Mouse (Mus musculus) bone marrow, adult 2 months (tissue): ENCODE results near the gene Tln2. TPM values are rescaled to one million over a fixed set of nuclear protein-coding genes. Genes with fewer than 3 reads are reported as not detected.

ENCODE experiments used
- H3K27ac ChIP-seq: fragments of 200-500 bp; 2 replicates; pipeline ENCODE4 v1.5.1; 2012; ENCODE audit warnings: low read depth, mild to moderate bottlenecking, control low read depth, inconsistent platforms, low read length; ENCODE audit not compliant: control insufficient read depth, poor library complexity, insufficient read depth
- H3K4me1 ChIP-seq: fragments of 200-500 bp; 2 replicates; pipeline ENCODE4 v1.6.1; 2011; ENCODE audit warnings: low read length; ENCODE audit not compliant: control insufficient read depth, insufficient read depth
- H3K4me3 ChIP-seq: fragments of 200-500 bp; replicated peaks from 2 replicates; pipeline ENCODE3; 2011; ENCODE audit warnings: mild to moderate bottlenecking, low read depth, low read length, control low read depth; ENCODE audit not compliant: control insufficient read depth
- CTCF ChIP-seq: fragments of 200-500 bp; IDR thresholded peaks from 2 replicates; pipeline ENCODE4 v1.5.1; 2011; ENCODE audit warnings: low read length, control low read depth; ENCODE audit not compliant: control insufficient read depth, insufficient read depth
- POLR2A ChIP-seq: fragments of 200-500 bp; IDR thresholded peaks from 2 replicates; pipeline ENCODE4 v1.6.1; 2011; ENCODE audit warnings: low read depth, mild to moderate bottlenecking, control low read depth, low read length, borderline replicate concordance; ENCODE audit not compliant: control insufficient read depth
- WGBS: fragments of 180-500 bp; shearing (Covaris S2); methylation state at CpG from one replicate; pipeline ENCODE4 v1.1.7; 2018; 5-methylcytosine and 5-hydroxymethylcytosine counted together
- polyA plus RNA-seq: library from polyadenylated mRNA; stranded (reverse); fragments of >200 nt; gene quantifications from 2 replicates; pipeline ENCODE4 v1.2.4, GENCODE M21; 2011; ENCODE audit warnings: low replicate concordance; ENCODE audit not compliant: missing spikeins, insufficient read depth, insufficient read length

The Tln2 gene
- polyA plus RNA-seq = 1.2 and 2.0 TPM in 2 replicates

- H3K4me1 ChIP-seq = no peaks in the 10 kb centered on the region
- 82% methylated on average over 4 of the region's 4 CpGs for WGBS
- H3K4me3 ChIP-seq = no peak within 1 kb of the TSS
- TF ChIP-seq CTCF = no peak
- TF ChIP-seq POLR2A = no peak
- no peak within 1 kb of the TSS for H3K27ac ChIP-seq
These were observed at the start of gene Tln2 for GRCm38 (mm10) chr9:67559603-67560002. TSS of gene Tln2 (minus strand) at chr9:67559703.

GRCm38 (mm10) chr9:67609226-67609625 is 49.7 kb upstream of the Tln2 start:
- no peaks in the 10 kb centered on the region for H3K4me1 ChIP-seq
- WGBS = 68% methylated on average over 1 of the region's 1 CpGs
- no peak overlapping the region for H3K27ac ChIP-seq
- TF ChIP-seq POLR2A (no peak), CTCF (no peak)
- H3K4me3 ChIP-seq = no peak overlapping the region

GRCm38 (mm10) chr9:67607786-67608366 is 48.4 kb upstream of the Tln2 start:
- no peak overlapping the region for H3K4me3 ChIP-seq
- no peak overlapping the region for H3K27ac ChIP-seq
- H3K4me1 ChIP-seq = no peaks in the 10 kb centered on the region
- TF ChIP-seq CTCF = no peak
- TF ChIP-seq POLR2A = no peak
- WGBS = 74% methylated on average over 9 of the region's 9 CpGs

GRCm38 (mm10) chr9:67607268-67607667 is 47.8 kb upstream of the Tln2 start:
- Histone ChIP-seq H3K27ac (no peak overlapping the region), H3K4me1 (no peaks in the 10 kb centered on the region), H3K4me3 (no peak overlapping the region)
- TF ChIP-seq POLR2A (no peak), CTCF (no peak)
- 85% methylated on average over 6 of the region's 6 CpGs for WGBS

GRCm38 (mm10) chr9:67605867-67606435 is 46.4 kb upstream of the Tln2 start:
- no peaks in the 10 kb centered on the region for H3K4me1 ChIP-seq
- WGBS = 62% methylated on average over 7 of the region's 7 CpGs
- no peak overlapping the region for H3K4me3 ChIP-seq
- H3K27ac ChIP-seq = no peak overlapping the region
- TF ChIP-seq POLR2A (no peak), CTCF (no peak)

- Histone ChIP-seq H3K4me3 (no peak overlapping the region), H3K27ac (no peak overlapping the region), H3K4me1 (no peaks in the 10 kb centered on the region)
- no peak for TF ChIP-seq CTCF
- no peak for TF ChIP-seq POLR2A
These were observed 45.4 kb upstream of the Tln2 start for GRCm38 (mm10) chr9:67604940-67605339.

GRCm38 (mm10) chr9:67602347-67602746 is 42.8 kb upstream of the Tln2 start:
- TF ChIP-seq CTCF (no peak), POLR2A (no peak)
- Histone ChIP-seq H3K27ac (no peak overlapping the region), H3K4me3 (no peak overlapping the region), H3K4me1 (no peaks in the 10 kb centered on the region)
- WGBS = 78% methylated on average over 5 of the region's 5 CpGs

- Histone ChIP-seq H3K27ac (no peak overlapping the region), H3K4me3 (no peak overlapping the region), H3K4me1 (no peaks in the 10 kb centered on the region)
- WGBS = 83% methylated on average over 5 of the region's 5 CpGs
- no peak for TF ChIP-seq CTCF
- TF ChIP-seq POLR2A = no peak
These were observed 35.7 kb upstream of the Tln2 start for GRCm38 (mm10) chr9:67595221-67595620.
